Mouse (Mus musculus): ENCODE measurements at regions not wholly inside any gene's neighbourhood (a gene's known extent, or its start where the extent isn't known, plus 50 kb on each side); places are given as distances from the start of the nearest gene placed in this dataset.
"Not testable (repeated sequence)": the region's sequence is repeated elsewhere in the genome, so short reads cannot be mapped to it uniquely, and the experiment has no call there.

GRCm38 (mm10) chr16:3114473-3115335 is 476.1 kb upstream of the Olfr161 start:
- WGBS, result 46% methylated on average over 3 of the region's 3 CpGs
- not testable (repeated sequence) for H3K27me3 ChIP-seq; H3K4me2 ChIP-seq; H3K36me3 ChIP-seq; H3K9ac ChIP-seq (replicated peaks); H3K4me3 ChIP-seq (replicated peaks); H3K4me1 ChIP-seq (replicated peaks); H3K9me3 ChIP-seq; H3K27ac ChIP-seq
- ATAC-seq (ENCODE audit: insufficient number of reproducible peaks, insufficient read depth, low FRiP score, low TSS enrichment, low read depth), result peak; percentile 99

GRCm38 (mm10) chr16:3115336-3116112 is 475.3 kb upstream of the Olfr161 start:
- H3K27ac ChIP-seq; H3K4me2 ChIP-seq; H3K4me1 ChIP-seq (replicated peaks); H3K36me3 ChIP-seq; H3K27me3 ChIP-seq; H3K4me3 ChIP-seq (replicated peaks); H3K9ac ChIP-seq (replicated peaks); H3K9me3 ChIP-seq: not testable (repeated sequence)
- 75% methylated on average over 8 of the region's 9 CpGs for WGBS
- peak; percentile 85 for ATAC-seq (ENCODE audit: insufficient number of reproducible peaks, insufficient read depth, low FRiP score, low TSS enrichment, low read depth)

- H3K4me2 ChIP-seq; ATAC-seq (ENCODE audit: insufficient number of reproducible peaks, insufficient read depth, low FRiP score, low TSS enrichment, low read depth); H3K27ac ChIP-seq; H3K27me3 ChIP-seq; H3K4me3 ChIP-seq (replicated peaks); H3K9ac ChIP-seq (replicated peaks); H3K9me3 ChIP-seq; H3K36me3 ChIP-seq; H3K4me1 ChIP-seq (replicated peaks): not testable (repeated sequence)
- 85% methylated on average over 2 of the region's 3 CpGs for WGBS
These were observed 474.7 kb upstream of the Olfr161 start for GRCm38 (mm10) chr16:3116113-3116511.

- H3K9ac ChIP-seq (replicated peaks); H3K4me3 ChIP-seq (replicated peaks); H3K9me3 ChIP-seq; H3K36me3 ChIP-seq; H3K27me3 ChIP-seq; H3K4me2 ChIP-seq; ATAC-seq (ENCODE audit: insufficient number of reproducible peaks, insufficient read depth, low FRiP score, low TSS enrichment, low read depth); H3K4me1 ChIP-seq (replicated peaks); H3K27ac ChIP-seq: not testable (repeated sequence)
These were observed 469.6 kb upstream of the Olfr161 start for GRCm38 (mm10) chr16:3121216-3121615.

- H3K4me1 ChIP-seq (replicated peaks); H3K36me3 ChIP-seq; H3K4me3 ChIP-seq (replicated peaks); H3K9me3 ChIP-seq; H3K4me2 ChIP-seq; H3K27me3 ChIP-seq; H3K27ac ChIP-seq; H3K9ac ChIP-seq (replicated peaks): not testable (repeated sequence)
- 53% methylated on average over 4 of the region's 6 CpGs for WGBS
- 0 out of 2 replicates have a peak, but pooled peaks have one; percentile 10 for ATAC-seq (ENCODE audit: insufficient number of reproducible peaks, insufficient read depth, low FRiP score, low TSS enrichment, low read depth)
These were observed 468.5 kb upstream of the Olfr161 start for GRCm38 (mm10) chr16:3122145-3122860.

GRCm38 (mm10) chr16:3122861-3123477 is 467.9 kb upstream of the Olfr161 start:
- H3K4me3 ChIP-seq (replicated peaks); H3K9ac ChIP-seq (replicated peaks); H3K27ac ChIP-seq; H3K4me2 ChIP-seq; H3K36me3 ChIP-seq; H3K9me3 ChIP-seq; H3K27me3 ChIP-seq; H3K4me1 ChIP-seq (replicated peaks): not testable (repeated sequence)
- WGBS, result 70% methylated on average over 8 of the region's 8 CpGs
- ATAC-seq (ENCODE audit: insufficient number of reproducible peaks, insufficient read depth, low FRiP score, low TSS enrichment, low read depth), result peak; percentile 53; the same call in 1 of the 2 replicates

- not testable (repeated sequence) for H3K27me3 ChIP-seq; H3K4me2 ChIP-seq; H3K4me3 ChIP-seq (replicated peaks); H3K27ac ChIP-seq; H3K4me1 ChIP-seq (replicated peaks); H3K36me3 ChIP-seq; H3K9me3 ChIP-seq; H3K9ac ChIP-seq (replicated peaks)
- WGBS, result 44% methylated on average over 2 of the region's 2 CpGs
- peak; percentile 66; the same call in 1 of the 2 replicates for ATAC-seq (ENCODE audit: insufficient number of reproducible peaks, insufficient read depth, low FRiP score, low TSS enrichment, low read depth)
These were observed 463.5 kb upstream of the Olfr161 start for GRCm38 (mm10) chr16:3127317-3127716.
